Mouse (Mus musculus): ENCODE data around the gene C87414. TPM values are rescaled to one million over a fixed set of nuclear protein-coding genes. Genes with fewer than 3 reads are reported as not detected.
"Not testable (repeated sequence)": the region's sequence is repeated elsewhere in the genome, so short reads cannot be mapped to it uniquely, and the experiment has no call there.

The C87414 gene
- not detected for polyA plus RNA-seq (2017; shearing (Covaris generic))

- ATAC-seq, result not testable (repeated sequence)
Measured at GRCm38 (mm10) chr5:93671451-93671850, at the start of gene C87414. Gene C87414 (minus strand): TSS chr5:93671551.

DNA sequence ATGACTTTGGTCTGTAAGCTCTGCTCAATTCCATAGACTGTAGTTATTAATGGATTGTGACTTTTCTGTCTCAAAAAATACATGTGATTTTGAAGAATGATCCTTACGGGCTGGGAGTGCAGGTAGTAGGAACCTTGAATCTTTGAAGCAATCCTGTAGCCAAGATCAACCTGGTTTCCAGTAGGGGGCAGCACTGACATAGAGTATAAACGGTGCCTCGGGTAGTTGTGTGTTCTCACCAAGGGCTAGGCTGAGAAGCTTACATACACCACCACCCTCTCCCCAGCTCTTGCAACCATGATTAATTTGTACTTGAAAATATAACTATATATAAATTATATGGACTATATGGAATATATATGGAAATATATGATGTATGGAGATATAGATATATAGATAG lies 13.3 kb upstream of the C87414 start:
- not testable (repeated sequence) for ATAC-seq

Other genes starting within 250 kb of the C87414 start
- not detected for gene Gm16427, start 131.4 kb downstream of the C87414 start, polyA plus RNA-seq (2017; shearing (Covaris generic))
- not detected for gene Gm7792, start 172.2 kb upstream of the C87414 start, polyA plus RNA-seq (2017; shearing (Covaris generic))